Mouse (Mus musculus) liver, embryonic 15.5 days (tissue): ENCODE data around the gene Sipa1l3. TPM values are rescaled to one million over a fixed set of nuclear protein-coding genes. Genes with fewer than 3 reads are reported as not detected.

Source experiments
- ATAC-seq: fragments of 200-750 bp; cut with Nextera tagmentation; 2 replicates; pipeline ENCODE4 v1.8.0; 2017; ENCODE audit warnings: moderate number of reproducible peaks, mild to moderate bottlenecking, moderate library complexity; ENCODE audit not compliant: insufficient read depth
- H3K27ac ChIP-seq: fragments of 300-500 bp; sonication (generic); replicated peaks from 2 replicates; pipeline ENCODE4 v1.5.1; 2015; ENCODE audit warnings: mild to moderate bottlenecking, inconsistent platforms
- H3K27me3 ChIP-seq: fragments of 300-500 bp; sonication (generic); 2 replicates; pipeline ENCODE4 v1.6.1; 2015; ENCODE audit warnings: mild to moderate bottlenecking, inconsistent platforms
- H3K36me3 ChIP-seq: fragments of 300-500 bp; sonication (generic); replicated peaks from 2 replicates; pipeline ENCODE4 v1.6.1; 2015; ENCODE audit warnings: moderate library complexity, mild to moderate bottlenecking, inconsistent platforms
- H3K4me1 ChIP-seq: fragments of 300-500 bp; sonication (generic); replicated peaks from 2 replicates; pipeline ENCODE4 v1.6.1; 2015; ENCODE audit warnings: inconsistent platforms
- H3K4me2 ChIP-seq: fragments of 300-500 bp; sonication (generic); 2 replicates; pipeline ENCODE4 v1.6.1; 2015; ENCODE audit warnings: moderate library complexity, mild to moderate bottlenecking, inconsistent platforms
- H3K4me3 ChIP-seq: fragments of 300-500 bp; sonication (generic); replicated peaks from 2 replicates; pipeline ENCODE4 v1.5.1; 2015; ENCODE audit warnings: mild to moderate bottlenecking, inconsistent platforms
- H3K9ac ChIP-seq: fragments of 300-500 bp; sonication (generic); 2 replicates; pipeline ENCODE4 v1.6.1; 2015; ENCODE audit warnings: moderate library complexity, mild to moderate bottlenecking, inconsistent platforms
- H3K9me3 ChIP-seq: fragments of 300-500 bp; sonication (generic); replicated peaks from 2 replicates; pipeline ENCODE4 v1.6.1; 2016; ENCODE audit warnings: inconsistent platforms
- WGBS: fragments of 180-500 bp; shearing (Covaris S2); methylation state at CpG from one replicate; pipeline ENCODE4 v1.1.7; 2015; ENCODE audit warnings: mixed read lengths; ENCODE audit not compliant: insufficient replicate concordance; 5-methylcytosine and 5-hydroxymethylcytosine counted together
- polyA plus RNA-seq: library from polyadenylated mRNA; unstranded; fragments of >200 nt; fragmentation: Nextera tagmentation; extraction: Ambion mirVana; gene quantifications from 2 replicates; pipeline ENCODE4 v1.2.1, GENCODE M21; 2015

The Sipa1l3 gene
- polyA plus RNA-seq, 1 experiment from 2014 or later, result 2.6 TPM

GRCm38 (mm10) chr7:29368004-29368320, 150.5 kb downstream of the Sipa1l3 start:
- WGBS, result 44% methylated on average over 5 of the region's 5 CpGs
- Histone ChIP-seq H3K27me3 (no peaks in the 10 kb centered on the region), H3K36me3 (no peaks in the 10 kb centered on the region; the same call in 1 of the 2 replicates), H3K27ac (no peak overlapping the region), H3K4me2 (no peak overlapping the region), H3K9ac (no peak overlapping the region), H3K4me1 (no peaks in the 10 kb centered on the region; the same call in 1 of the 2 replicates), H3K4me3 (no peak overlapping the region), H3K9me3 (no peaks in the 10 kb centered on the region)
- ATAC-seq, result no peak

GRCm38 (mm10) chr7:29367166-29368003, 151.1 kb downstream of the Sipa1l3 start:
- no peak overlapping the region for H3K4me3 ChIP-seq
- WGBS, result 76% methylated on average over 13 of the region's 13 CpGs
- no peak overlapping the region for H3K4me2 ChIP-seq
- no peaks in the 10 kb centered on the region; the same call in 1 of the 2 replicates for H3K4me1 ChIP-seq
- ATAC-seq, result no peak
- H3K9ac ChIP-seq, result no peak overlapping the region
- no peak overlapping the region for H3K27ac ChIP-seq
- H3K36me3 ChIP-seq, result no peaks in the 10 kb centered on the region; the same call in 1 of the 2 replicates
- no peaks in the 10 kb centered on the region for H3K27me3 ChIP-seq
- no peaks in the 10 kb centered on the region for H3K9me3 ChIP-seq

- no peak overlapping the region for H3K9ac ChIP-seq
- WGBS, result 36% methylated on average over 4 of the region's 4 CpGs
- ATAC-seq, result no peak
- H3K9me3 ChIP-seq, result no peaks in the 10 kb centered on the region
- H3K4me2 ChIP-seq, result no peak overlapping the region
- H3K4me1 ChIP-seq, result no peaks in the 10 kb centered on the region
- no peak overlapping the region for H3K4me3 ChIP-seq
- H3K36me3 ChIP-seq, result no peaks in the 10 kb centered on the region; the same call in 1 of the 2 replicates
- no peaks in the 10 kb centered on the region for H3K27me3 ChIP-seq
- no peak overlapping the region for H3K27ac ChIP-seq
Observed at GRCm38 (mm10) chr7:29364052-29364451, 154.4 kb downstream of the Sipa1l3 start.

- WGBS, result 83% methylated on average over 13 of the region's 13 CpGs
- Histone ChIP-seq H3K4me2 (no peak overlapping the region), H3K27ac (no peak overlapping the region), H3K27me3 (no peaks in the 10 kb centered on the region), H3K4me3 (no peak overlapping the region), H3K9me3 (no peaks in the 10 kb centered on the region), H3K4me1 (no peaks in the 10 kb centered on the region), H3K36me3 (no peaks in the 10 kb centered on the region; the same call in 1 of the 2 replicates), H3K9ac (no peak overlapping the region)
- no peak for ATAC-seq
Observed at GRCm38 (mm10) chr7:29361497-29361896, 156.9 kb downstream of the Sipa1l3 start.

GRCm38 (mm10) chr7:29355406-29355805, 163.0 kb downstream of the Sipa1l3 start:
- Histone ChIP-seq H3K4me1 (peaks cover 3% of the 10 kb centered on the region), H3K27me3 (no peaks in the 10 kb centered on the region), H3K9me3 (no peaks in the 10 kb centered on the region), H3K4me2 (no peak overlapping the region), H3K4me3 (no peak overlapping the region), H3K27ac (no peak overlapping the region), H3K9ac (no peak overlapping the region), H3K36me3 (0 out of 2 replicates have a peak, but pooled peaks cover 10% of the 10 kb centered on the region)
- 82% methylated on average over 8 of the region's 8 CpGs for WGBS
- no peak for ATAC-seq

GRCm38 (mm10) chr7:29354161-29354560, 164.3 kb downstream of the Sipa1l3 start:
- ATAC-seq, result no peak
- peaks cover 8% of the 10 kb centered on the region for H3K4me1 ChIP-seq
- no peaks in the 10 kb centered on the region for H3K27me3 ChIP-seq
- H3K36me3 ChIP-seq, result 0 out of 2 replicates have a peak, but pooled peaks cover 13% of the 10 kb centered on the region
- H3K4me3 ChIP-seq, result no peak overlapping the region
- H3K9ac ChIP-seq, result no peak overlapping the region
- H3K9me3 ChIP-seq, result no peaks in the 10 kb centered on the region
- WGBS, result 84% methylated on average over 8 of the region's 8 CpGs
- no peak overlapping the region for H3K4me2 ChIP-seq
- no peak overlapping the region for H3K27ac ChIP-seq

- no peak overlapping the region for H3K4me2 ChIP-seq
- no peaks in the 10 kb centered on the region for H3K9me3 ChIP-seq
- no peak for ATAC-seq
- peaks cover 18% of the 10 kb centered on the region; the same call in 1 of the 2 replicates for H3K36me3 ChIP-seq
- H3K27me3 ChIP-seq, result no peaks in the 10 kb centered on the region
- no peak overlapping the region for H3K27ac ChIP-seq
- no peak overlapping the region for H3K9ac ChIP-seq
- 75% methylated on average over 8 of the region's 8 CpGs for WGBS
- H3K4me1 ChIP-seq, result peaks cover 8% of the 10 kb centered on the region
- no peak overlapping the region for H3K4me3 ChIP-seq
Observed at GRCm38 (mm10) chr7:29352246-29352645, 166.2 kb downstream of the Sipa1l3 start.

- WGBS, result 74% methylated on average over 10 of the region's 10 CpGs
- ATAC-seq, result 0 out of 2 replicates have a peak, but pooled peaks have one; percentile 28
- H3K9ac ChIP-seq, result no peak overlapping the region
- H3K4me3 ChIP-seq, result no peak overlapping the region
- no peaks in the 10 kb centered on the region for H3K27me3 ChIP-seq
- no peaks in the 10 kb centered on the region for H3K9me3 ChIP-seq
- H3K4me2 ChIP-seq, result no peak overlapping the region
- no peak overlapping the region for H3K27ac ChIP-seq
- H3K4me1 ChIP-seq, result peaks cover 8% of the 10 kb centered on the region
- peaks cover 18% of the 10 kb centered on the region; the same call in 1 of the 2 replicates for H3K36me3 ChIP-seq
Observed at GRCm38 (mm10) chr7:29350489-29350888, 168.0 kb downstream of the Sipa1l3 start.

- ATAC-seq, result no peak
- Histone ChIP-seq H3K4me3 (no peak overlapping the region), H3K9ac (no peak overlapping the region), H3K9me3 (no peaks in the 10 kb centered on the region), H3K4me1 (peaks cover 33% of the 10 kb centered on the region), H3K36me3 (peaks cover 8% of the 10 kb centered on the region; the same call in 1 of the 2 replicates), H3K27ac (no peak overlapping the region), H3K4me2 (no peak overlapping the region), H3K27me3 (no peaks in the 10 kb centered on the region)
- WGBS, result 68% methylated on average over 3 of the region's 3 CpGs
Observed at GRCm38 (mm10) chr7:29346212-29346611, 172.2 kb downstream of the Sipa1l3 start.

GRCm38 (mm10) chr7:29345534-29345933, 172.9 kb downstream of the Sipa1l3 start:
- WGBS, result 76% methylated on average over 4 of the region's 4 CpGs
- no peak overlapping the region for H3K9ac ChIP-seq
- peaks cover 8% of the 10 kb centered on the region; the same call in 1 of the 2 replicates for H3K36me3 ChIP-seq
- no peak overlapping the region for H3K27ac ChIP-seq
- ATAC-seq, result no peak
- no peak overlapping the region for H3K4me2 ChIP-seq
- no peak overlapping the region for H3K4me3 ChIP-seq
- no peaks in the 10 kb centered on the region for H3K9me3 ChIP-seq
- peaks cover 38% of the 10 kb centered on the region for H3K4me1 ChIP-seq
- H3K27me3 ChIP-seq, result no peaks in the 10 kb centered on the region

GRCm38 (mm10) chr7:29343746-29344145, 174.7 kb downstream of the Sipa1l3 start:
- no peak overlapping the region for H3K27ac ChIP-seq
- H3K4me3 ChIP-seq, result no peak overlapping the region
- H3K36me3 ChIP-seq, result peaks cover 4% of the 10 kb centered on the region; the same call in 1 of the 2 replicates
- H3K9me3 ChIP-seq, result no peaks in the 10 kb centered on the region
- ATAC-seq, result no peak
- H3K9ac ChIP-seq, result no peak overlapping the region
- 83% methylated on average over 7 of the region's 7 CpGs for WGBS
- H3K4me1 ChIP-seq, result peaks cover 50% of the 10 kb centered on the region
- no peak overlapping the region for H3K4me2 ChIP-seq
- no peaks in the 10 kb centered on the region for H3K27me3 ChIP-seq
